Mouse (Mus musculus) left cerebral cortex, adult 9 months (tissue): ENCODE results near the gene Rab11b.
"Not testable (repeated sequence)": the region's sequence is repeated elsewhere in the genome, so short reads cannot be mapped to it uniquely, and the experiment has no call there.

Experiments used
- DNase-seq, 2 experiments: peaks; one replicate each; pipeline ENCODE4 v3.0.0; 2022; ENCODE audit warnings: low spot score in 2 of 2

Gene Rab11b

GRCm38 (mm10) chr17:33771617-33772016 is 11.3 kb upstream of the Rab11b start:
- DNase-seq: no peak

- no peak for DNase-seq
These were observed 6.1 kb upstream of the Rab11b start for GRCm38 (mm10) chr17:33766389-33766788.

GRCm38 (mm10) chr17:33759767-33760254 is 519 bp downstream of the Rab11b start:
- DNase-seq: peak; percentile 74 to 88

- DNase-seq: no peak
These were observed 3.1 kb downstream of the Rab11b start for GRCm38 (mm10) chr17:33757231-33757630.

- no peak for DNase-seq
These were observed 4.1 kb downstream of the Rab11b start for GRCm38 (mm10) chr17:33756108-33756790.

GRCm38 (mm10) chr17:33755418-33756107 is 4.8 kb downstream of the Rab11b start:
- no peak for DNase-seq

GRCm38 (mm10) chr17:33754656-33755055 is 5.7 kb downstream of the Rab11b start:
- DNase-seq: no peak

- no peak for DNase-seq
These were observed 8.0 kb downstream of the Rab11b start for GRCm38 (mm10) chr17:33752297-33752696.

- DNase-seq: no peak
These were observed 9.1 kb downstream of the Rab11b start for GRCm38 (mm10) chr17:33751181-33751580.

GRCm38 (mm10) chr17:33749451-33749850 is 10.9 kb downstream of the Rab11b start:
- DNase-seq: no peak

GRCm38 (mm10) chr17:33746011-33746410 is 14.3 kb downstream of the Rab11b start:
- no peak for DNase-seq

GRCm38 (mm10) chr17:33744686-33745384 is 15.5 kb downstream of the Rab11b start:
- no peak for DNase-seq

- DNase-seq: no peak
These were observed 17.9 kb downstream of the Rab11b start for GRCm38 (mm10) chr17:33742420-33742819.

GRCm38 (mm10) chr17:33733526-33733925 is 26.8 kb downstream of the Rab11b start:
- DNase-seq: not testable (repeated sequence)

- not testable (repeated sequence) for DNase-seq
These were observed 27.7 kb downstream of the Rab11b start for GRCm38 (mm10) chr17:33732556-33733083.

- no peak for DNase-seq
These were observed 31.1 kb downstream of the Rab11b start for GRCm38 (mm10) chr17:33729215-33729614.

- no peak for DNase-seq
These were observed 31.9 kb downstream of the Rab11b start for GRCm38 (mm10) chr17:33728396-33728795.

GRCm38 (mm10) chr17:33719736-33720378 is 40.5 kb downstream of the Rab11b start:
- DNase-seq: no peak

GRCm38 (mm10) chr17:33718944-33719725 is 41.2 kb downstream of the Rab11b start:
- no peak for DNase-seq

- DNase-seq: peak; percentile 92 to 97
These were observed 41.9 kb downstream of the Rab11b start, which contains the start of gene March2 for GRCm38 (mm10) chr17:33718384-33718881. Gene March2, minus strand, starts transcription at chr17:33718670.

- no peak for DNase-seq
These were observed 42.3 kb downstream of the Rab11b start for GRCm38 (mm10) chr17:33717982-33718381.
